Mouse (Mus musculus): ENCODE measurements around the gene Gba2. TPM values are rescaled to one million over a fixed set of nuclear protein-coding genes. Genes with fewer than 3 reads are reported as not detected.
A peak's percentile ranks its signal among the peaks of the same experiment; 100 is the strongest.
"Not testable (repeated sequence)": the region's sequence is repeated elsewhere in the genome, so short reads cannot be mapped to it uniquely, and the experiment has no call there.

The Gba2 gene
- polyA plus RNA-seq, 1 experiment from 2014 or later = 17.9 TPM

DNA sequence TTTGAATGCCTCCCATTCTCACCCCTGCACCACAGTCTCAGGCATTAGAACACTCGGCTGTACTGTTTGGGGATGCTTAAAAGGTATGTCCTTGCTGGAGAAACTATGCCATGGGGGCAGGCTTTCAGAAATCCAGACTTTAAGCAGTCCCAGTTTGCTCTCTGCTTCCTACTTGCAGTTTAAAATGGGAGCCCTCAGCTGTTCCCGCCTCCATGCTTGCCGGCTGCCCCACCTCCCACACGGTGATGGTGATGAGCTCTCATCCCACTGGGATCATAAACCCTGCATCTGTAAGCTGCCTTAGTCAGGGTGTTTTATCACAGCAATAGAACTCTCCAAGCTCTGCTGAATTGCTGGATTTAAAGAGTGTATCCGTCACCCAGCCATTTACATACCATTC, 26.2 kb downstream of the Gba2 start:
- H3K4me3 ChIP-seq (ENCODE audit: low read length) = no peak overlapping the region
- 60% methylated on average over 5 of the region's 5 CpGs for WGBS
- no peak overlapping the region for H3K27ac ChIP-seq (ENCODE audit: low read depth, low read length)
- H3K9me3 ChIP-seq (ENCODE audit: control insufficient read depth, low read length) = peaks cover 4% of the 10 kb centered on the region; the same call in 1 of the 2 replicates
- peaks cover 99% of the 10 kb centered on the region for H3K36me3 ChIP-seq (ENCODE audit: control insufficient read depth, insufficient read depth, low read length)
- no peak overlapping the region for H3K4me2 ChIP-seq (replicated peaks; ENCODE audit: low read depth, low read length)
- H3K4me1 ChIP-seq (ENCODE audit: control insufficient read depth, insufficient read depth, low read length) = peaks cover 5% of the 10 kb centered on the region
- no peak overlapping the region for H3K9ac ChIP-seq (ENCODE audit: low read depth, low read length)
- ATAC-seq (ENCODE audit: low FRiP score, low TSS enrichment) = no peak
- no peaks in the 10 kb centered on the region for H3K27me3 ChIP-seq (ENCODE audit: control insufficient read depth, insufficient read depth, low read length)

DNA sequence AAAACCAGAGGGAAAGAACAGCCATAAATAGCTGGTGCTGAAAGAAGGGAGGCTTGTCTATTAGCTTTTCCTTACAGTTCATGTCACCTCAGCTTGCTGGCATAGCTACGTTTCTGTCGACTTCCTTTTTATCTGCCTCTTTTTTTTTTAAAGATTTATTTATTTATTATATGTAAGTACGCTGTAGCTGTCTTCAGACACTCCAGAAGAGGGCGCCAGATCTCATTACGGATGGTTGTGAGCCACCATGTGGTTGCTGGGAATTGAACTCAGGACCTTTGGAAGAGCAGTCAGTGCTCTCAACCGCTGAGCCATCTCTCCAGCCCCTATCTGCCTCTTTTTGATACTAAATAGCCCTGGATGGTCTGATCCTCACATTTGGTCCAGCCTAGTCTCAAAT, 26.8 kb downstream of the Gba2 start:
- not testable (repeated sequence) for H3K9ac ChIP-seq (ENCODE audit: low read depth, low read length); H3K9me3 ChIP-seq (ENCODE audit: control insufficient read depth, low read length); H3K4me2 ChIP-seq (replicated peaks; ENCODE audit: low read depth, low read length); H3K27ac ChIP-seq (ENCODE audit: low read depth, low read length); H3K4me1 ChIP-seq (ENCODE audit: control insufficient read depth, insufficient read depth, low read length); H3K27me3 ChIP-seq (ENCODE audit: control insufficient read depth, insufficient read depth, low read length); ATAC-seq (ENCODE audit: low FRiP score, low TSS enrichment); H3K4me3 ChIP-seq (ENCODE audit: low read length)
- 93% methylated on average over 6 of the region's 6 CpGs for WGBS
- peaks cover 99% of the 10 kb centered on the region for H3K36me3 ChIP-seq (ENCODE audit: control insufficient read depth, insufficient read depth, low read length)

DNA sequence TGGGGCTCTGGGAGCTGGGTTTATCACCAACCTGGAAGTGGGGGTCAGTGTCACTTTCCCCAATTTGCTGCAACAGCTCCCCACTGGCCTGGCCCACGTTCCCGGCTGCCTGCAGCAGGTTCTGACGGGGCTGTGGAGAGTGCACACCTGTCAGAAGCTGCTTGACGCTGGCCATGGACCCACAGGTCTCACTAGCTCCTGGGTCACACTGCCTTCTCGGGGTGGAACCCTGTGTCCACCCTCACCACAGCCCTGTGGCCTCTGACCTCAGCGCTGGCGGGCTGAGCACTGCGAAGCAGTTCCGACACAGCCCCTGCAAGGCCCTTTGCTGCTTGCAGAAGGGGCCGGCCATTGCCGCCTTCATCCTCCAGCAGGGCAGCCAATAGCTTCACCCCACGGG, 29.6 kb downstream of the Gba2 start:
- Histone ChIP-seq H3K4me3 (ENCODE audit: low read length) (no peak overlapping the region), H3K27me3 (ENCODE audit: control insufficient read depth, insufficient read depth, low read length) (no peaks in the 10 kb centered on the region), H3K4me2 (replicated peaks; ENCODE audit: low read depth, low read length) (no peak overlapping the region), H3K4me1 (ENCODE audit: control insufficient read depth, insufficient read depth, low read length) (no peaks in the 10 kb centered on the region), H3K9me3 (ENCODE audit: control insufficient read depth, low read length) (peaks cover 4% of the 10 kb centered on the region; the same call in 1 of the 2 replicates), H3K36me3 (ENCODE audit: control insufficient read depth, insufficient read depth, low read length) (peaks cover 100% of the 10 kb centered on the region), H3K27ac (ENCODE audit: low read depth, low read length) (no peak overlapping the region), H3K9ac (ENCODE audit: low read depth, low read length) (no peak overlapping the region)
- WGBS = 93% methylated on average over 12 of the region's 12 CpGs
- no peak for ATAC-seq (ENCODE audit: low FRiP score, low TSS enrichment)

- Histone ChIP-seq H3K4me3 (ENCODE audit: low read length) (no peak overlapping the region), H3K36me3 (ENCODE audit: control insufficient read depth, insufficient read depth, low read length) (peaks cover 100% of the 10 kb centered on the region), H3K4me1 (ENCODE audit: control insufficient read depth, insufficient read depth, low read length) (no peaks in the 10 kb centered on the region), H3K27me3 (ENCODE audit: control insufficient read depth, insufficient read depth, low read length) (no peaks in the 10 kb centered on the region), H3K4me2 (replicated peaks; ENCODE audit: low read depth, low read length) (no peak overlapping the region), H3K27ac (ENCODE audit: low read depth, low read length) (no peak overlapping the region), H3K9ac (ENCODE audit: low read depth, low read length) (no peak overlapping the region), H3K9me3 (ENCODE audit: control insufficient read depth, low read length) (no peaks in the 10 kb centered on the region; the same call in 1 of the 2 replicates)
- WGBS = 93% methylated on average over 8 of the region's 8 CpGs
- no peak for ATAC-seq (ENCODE audit: low FRiP score, low TSS enrichment)
Measured at GRCm38 (mm10) chr4:43547160-43547559, 31.5 kb downstream of the Gba2 start.

DNA sequence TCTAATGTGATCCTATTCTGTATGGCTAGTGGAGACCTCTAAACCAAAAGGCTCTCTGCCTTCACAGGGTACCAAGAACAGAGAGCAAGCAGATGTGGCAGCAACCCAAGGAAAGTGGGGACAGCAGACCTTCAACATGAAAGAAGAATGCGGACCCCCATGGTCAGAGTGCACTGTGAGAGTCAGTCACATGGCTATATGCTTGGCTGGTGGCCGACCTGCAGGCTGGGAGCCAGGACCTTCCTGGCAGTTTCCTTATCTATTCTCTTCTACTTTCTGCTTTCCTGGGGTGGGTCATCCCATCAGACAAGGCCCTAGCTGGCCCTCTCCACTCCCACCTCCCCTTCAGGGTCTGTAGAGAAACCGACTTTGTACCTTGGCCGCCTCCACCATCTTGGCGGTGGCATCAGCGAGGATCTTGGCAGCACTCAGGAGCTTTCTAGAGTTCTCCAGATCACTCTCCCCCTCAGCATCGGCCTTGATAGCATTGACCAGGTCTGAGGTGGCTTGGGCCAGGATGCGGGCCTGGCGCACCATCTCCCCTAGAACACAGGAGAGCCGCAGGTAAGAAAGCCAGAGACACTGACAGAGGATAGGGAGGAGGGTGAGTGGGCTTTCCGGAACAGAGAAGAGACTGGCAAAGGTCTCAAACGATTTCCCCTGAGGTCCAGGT, 32.2 kb downstream of the Gba2 start:
- no peak overlapping the region for H3K27ac ChIP-seq (ENCODE audit: low read depth, low read length)
- H3K9ac ChIP-seq (ENCODE audit: low read depth, low read length) = no peak overlapping the region
- no peaks in the 10 kb centered on the region for H3K9me3 ChIP-seq (ENCODE audit: control insufficient read depth, low read length)
- H3K27me3 ChIP-seq (ENCODE audit: control insufficient read depth, insufficient read depth, low read length) = no peaks in the 10 kb centered on the region
- H3K4me2 ChIP-seq (replicated peaks; ENCODE audit: low read depth, low read length) = no peak overlapping the region
- 91% methylated on average over 12 of the region's 12 CpGs for WGBS
- H3K4me3 ChIP-seq (ENCODE audit: low read length) = no peak overlapping the region
- no peaks in the 10 kb centered on the region for H3K4me1 ChIP-seq (ENCODE audit: control insufficient read depth, insufficient read depth, low read length)
- ATAC-seq (ENCODE audit: low FRiP score, low TSS enrichment) = no peak
- peaks cover 100% of the 10 kb centered on the region for H3K36me3 ChIP-seq (ENCODE audit: control insufficient read depth, insufficient read depth, low read length)

DNA sequence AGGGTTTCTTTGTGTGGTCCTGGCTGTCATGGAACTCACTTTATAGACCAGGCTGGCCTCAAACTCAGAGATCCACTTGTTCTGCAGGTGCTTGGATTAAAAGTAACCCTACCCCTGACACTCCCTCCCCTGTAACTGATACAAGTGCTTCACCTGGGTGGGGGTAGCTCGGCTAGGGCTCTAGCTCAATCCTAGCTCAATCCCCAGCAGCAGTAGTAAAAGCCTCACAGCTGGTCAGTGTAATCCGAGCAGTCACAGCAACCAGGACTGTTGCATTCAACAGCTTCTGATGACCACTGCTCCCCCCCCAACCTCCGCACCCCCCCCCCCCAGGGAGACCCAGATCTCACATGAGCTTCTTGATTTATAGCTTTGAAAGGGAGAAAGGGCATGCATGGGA, 36.6 kb downstream of the Gba2 start:
- Histone ChIP-seq H3K27ac (ENCODE audit: low read depth, low read length) (no peak overlapping the region), H3K4me1 (ENCODE audit: control insufficient read depth, insufficient read depth, low read length) (no peaks in the 10 kb centered on the region), H3K4me3 (ENCODE audit: low read length) (no peak overlapping the region), H3K4me2 (replicated peaks; ENCODE audit: low read depth, low read length) (no peak overlapping the region), H3K36me3 (ENCODE audit: control insufficient read depth, insufficient read depth, low read length) (peaks cover 100% of the 10 kb centered on the region), H3K9ac (ENCODE audit: low read depth, low read length) (no peak overlapping the region), H3K27me3 (ENCODE audit: control insufficient read depth, insufficient read depth, low read length) (no peaks in the 10 kb centered on the region), H3K9me3 (ENCODE audit: control insufficient read depth, low read length) (no peaks in the 10 kb centered on the region)
- WGBS = 45% methylated on average over 3 of the region's 3 CpGs
- peak; percentile 81 for ATAC-seq (ENCODE audit: low FRiP score, low TSS enrichment)

DNA sequence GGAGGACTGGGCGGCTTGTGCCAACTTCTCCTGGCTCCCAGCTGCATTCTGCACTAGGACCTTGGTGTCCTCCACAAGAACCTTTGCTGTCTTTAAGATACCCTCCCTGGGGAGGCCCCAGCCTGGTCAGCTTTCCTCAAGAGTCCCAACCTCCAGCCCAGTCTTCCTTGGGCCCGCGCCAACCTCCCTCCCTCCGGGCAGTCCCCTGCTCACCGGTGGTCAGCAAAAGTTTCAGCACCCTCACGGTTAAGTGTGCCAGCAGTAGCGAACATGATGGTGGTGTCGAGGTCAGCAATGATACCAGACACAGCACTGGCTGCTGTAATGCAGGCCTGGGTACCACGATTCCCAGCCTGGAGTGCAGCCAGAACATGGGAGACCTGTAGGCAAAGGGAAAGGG, 42.6 kb downstream of the Gba2 start:
- 92% methylated on average over 9 of the region's 9 CpGs for WGBS
- H3K4me2 ChIP-seq (replicated peaks; ENCODE audit: low read depth, low read length) = no peak overlapping the region
- no peak overlapping the region for H3K27ac ChIP-seq (ENCODE audit: low read depth, low read length)
- H3K4me1 ChIP-seq (ENCODE audit: control insufficient read depth, insufficient read depth, low read length) = no peaks in the 10 kb centered on the region
- no peaks in the 10 kb centered on the region for H3K27me3 ChIP-seq (ENCODE audit: control insufficient read depth, insufficient read depth, low read length)
- H3K36me3 ChIP-seq (ENCODE audit: control insufficient read depth, insufficient read depth, low read length) = peaks cover 100% of the 10 kb centered on the region
- H3K9ac ChIP-seq (ENCODE audit: low read depth, low read length) = no peak overlapping the region
- no peak overlapping the region for H3K4me3 ChIP-seq (ENCODE audit: low read length)
- H3K9me3 ChIP-seq (ENCODE audit: control insufficient read depth, low read length) = no peaks in the 10 kb centered on the region
- ATAC-seq (ENCODE audit: low FRiP score, low TSS enrichment) = no peak

DNA sequence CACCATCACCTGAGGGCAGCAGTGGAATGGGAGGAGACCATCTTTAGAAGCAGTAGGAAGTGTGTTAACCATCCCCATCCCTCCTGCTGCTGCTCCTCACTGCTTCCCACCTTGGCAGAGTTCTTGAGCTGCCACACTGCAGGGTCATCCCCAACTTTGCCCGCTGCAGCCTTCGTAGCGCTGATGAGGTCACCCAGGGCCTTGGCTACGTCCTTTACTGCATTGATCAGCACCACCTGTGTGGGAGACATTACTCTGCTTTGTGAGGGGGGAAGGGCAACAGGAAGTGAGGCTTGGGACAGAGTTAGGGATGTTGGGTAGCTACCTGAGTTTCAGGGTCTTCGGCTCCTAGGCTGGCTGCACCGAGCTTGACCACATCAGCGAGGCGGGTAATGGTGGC, 43.0 kb downstream of the Gba2 start:
- Histone ChIP-seq H3K27me3 (ENCODE audit: control insufficient read depth, insufficient read depth, low read length) (no peaks in the 10 kb centered on the region), H3K27ac (ENCODE audit: low read depth, low read length) (no peak overlapping the region), H3K9ac (ENCODE audit: low read depth, low read length) (no peak overlapping the region), H3K4me2 (replicated peaks; ENCODE audit: low read depth, low read length) (no peak overlapping the region), H3K4me1 (ENCODE audit: control insufficient read depth, insufficient read depth, low read length) (no peaks in the 10 kb centered on the region), H3K36me3 (ENCODE audit: control insufficient read depth, insufficient read depth, low read length) (peaks cover 97% of the 10 kb centered on the region), H3K4me3 (ENCODE audit: low read length) (no peak overlapping the region), H3K9me3 (ENCODE audit: control insufficient read depth, low read length) (no peaks in the 10 kb centered on the region)
- 93% methylated on average over 8 of the region's 8 CpGs for WGBS
- no peak for ATAC-seq (ENCODE audit: low FRiP score, low TSS enrichment)

DNA sequence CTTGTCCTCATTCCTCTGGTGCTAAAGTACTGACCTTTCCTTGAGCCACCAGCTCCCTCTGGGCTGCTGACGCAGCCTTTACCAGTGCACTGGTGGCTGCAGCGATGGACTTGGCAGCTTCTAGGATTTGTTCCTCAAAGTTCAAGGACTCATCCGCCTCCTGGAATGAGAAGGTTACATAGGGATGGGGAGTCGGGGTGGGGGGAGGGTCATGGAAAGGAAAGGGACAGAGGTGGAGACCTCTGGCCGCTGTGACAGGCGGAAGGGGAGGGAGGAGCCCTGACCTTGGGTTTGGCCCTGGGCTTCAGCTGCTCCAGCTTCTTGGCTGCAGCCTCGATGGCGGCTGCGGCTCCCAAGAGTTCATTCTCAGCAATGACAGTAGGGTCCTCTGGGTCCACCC, 45.4 kb downstream of the Gba2 start:
- ATAC-seq (ENCODE audit: low FRiP score, low TSS enrichment) = no peak
- H3K4me1 ChIP-seq (ENCODE audit: control insufficient read depth, insufficient read depth, low read length) = no peaks in the 10 kb centered on the region
- peaks cover 73% of the 10 kb centered on the region for H3K36me3 ChIP-seq (ENCODE audit: control insufficient read depth, insufficient read depth, low read length)
- no peaks in the 10 kb centered on the region for H3K27me3 ChIP-seq (ENCODE audit: control insufficient read depth, insufficient read depth, low read length)
- 75% methylated on average over 9 of the region's 9 CpGs for WGBS
- H3K4me2 ChIP-seq (replicated peaks; ENCODE audit: low read depth, low read length) = no peak overlapping the region
- H3K4me3 ChIP-seq (ENCODE audit: low read length) = no peak overlapping the region
- H3K9me3 ChIP-seq (ENCODE audit: control insufficient read depth, low read length) = no peaks in the 10 kb centered on the region
- H3K9ac ChIP-seq (ENCODE audit: low read depth, low read length) = no peak overlapping the region
- no peak overlapping the region for H3K27ac ChIP-seq (ENCODE audit: low read depth, low read length)

Measured in kidney, embryonic 14.5 days (tissue).